Mouse (Mus musculus) kidney, postnatal 25 days (tissue): ENCODE data around the gene Olfr725.
A peak's percentile ranks its signal among the peaks of the same experiment; 100 is the strongest.

Experiments
- DNase-seq, 2 experiments: peaks; one replicate each; pipeline ENCODE4 v3.0.0; 2021; ENCODE audit warnings: mixed read lengths in 2 of 2

Gene Olfr725

GRCm38 (mm10) chr14:50040275-50040674, at the start of gene Olfr725:
Gene Olfr725, minus strand, starts transcription at chr14:50040375.
- DNase-seq, result no peak

- DNase-seq, result peak in 1 of 2 experiments; percentile 3
These were observed 22.5 kb upstream of the Olfr725 start for GRCm38 (mm10) chr14:50062733-50063104.

GRCm38 (mm10) chr14:50061955-50062732, 22.0 kb upstream of the Olfr725 start:
- peak; percentile 59 to 74 for DNase-seq

- no peak for DNase-seq
These were observed 21.4 kb upstream of the Olfr725 start for GRCm38 (mm10) chr14:50061590-50061954.

GRCm38 (mm10) chr14:50061179-50061578, 21.0 kb upstream of the Olfr725 start:
- DNase-seq, result no peak

GRCm38 (mm10) chr14:50032041-50032440, 8.1 kb downstream of the Olfr725 start:
- DNase-seq, result no peak

- no peak for DNase-seq
These were observed 8.8 kb downstream of the Olfr725 start for GRCm38 (mm10) chr14:50031356-50031755.

- no peak for DNase-seq
These were observed 13.8 kb downstream of the Olfr725 start for GRCm38 (mm10) chr14:50026371-50026770.
